Mouse (Mus musculus): Measurements from ENCODE around the gene Aspdh. TPM values are rescaled to one million over a fixed set of nuclear protein-coding genes. Genes with fewer than 3 reads are reported as not detected.

The Aspdh gene
- polyA plus RNA-seq, 1 experiment from 2014 or later = 3.9 TPM

DNA sequence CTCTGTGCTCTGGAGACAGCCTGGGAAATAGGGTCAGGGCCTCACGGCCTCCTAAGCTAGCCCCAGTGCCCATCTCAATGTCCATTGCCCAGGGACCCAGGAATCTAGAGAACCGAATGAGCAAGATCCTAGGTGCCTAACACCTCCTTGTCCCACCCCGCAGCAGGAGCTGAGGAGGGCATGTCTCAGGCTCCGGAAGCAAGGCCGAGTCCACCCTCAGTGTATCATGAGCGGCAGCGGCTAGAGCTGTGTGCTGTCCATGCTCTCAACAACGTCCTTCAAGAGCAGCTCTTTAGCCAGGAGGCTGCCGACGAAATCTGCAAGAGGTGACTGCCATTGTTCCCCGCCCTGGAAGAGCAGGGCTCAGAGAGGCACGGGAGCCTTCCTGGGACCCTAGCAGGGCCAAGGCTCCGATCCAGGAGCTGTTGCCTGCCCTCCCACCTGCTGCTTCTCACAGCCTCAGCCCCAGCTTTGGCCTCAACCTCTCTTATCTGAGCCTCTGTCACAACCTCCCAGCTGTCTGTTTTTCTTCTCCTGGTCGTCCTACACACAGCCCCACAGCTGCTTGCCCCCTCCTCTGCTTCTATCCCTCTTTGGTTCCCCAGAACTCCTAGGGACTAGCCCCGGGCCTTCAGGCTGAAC is 3.6 kb downstream of the Aspdh start:
- Histone ChIP-seq H3K4me2 (ENCODE audit: low read length) (peak overlapping the region; percentile 62), H3K9me3 (replicated peaks; ENCODE audit: control insufficient read depth, low read length, poor library complexity, severe bottlenecking) (no peaks in the 10 kb centered on the region), H3K27me3 (ENCODE audit: control insufficient read depth, insufficient read depth, low read depth, low read length) (no peaks in the 10 kb centered on the region), H3K36me3 (ENCODE audit: control insufficient read depth, insufficient read depth, low read length) (peaks cover 3% of the 10 kb centered on the region), H3K4me3 (ENCODE audit: low read depth, low read length) (peak overlapping the region; percentile 56), H3K4me1 (ENCODE audit: control insufficient read depth, insufficient read depth, low read length) (peaks cover 43% of the 10 kb centered on the region), H3K9ac (ENCODE audit: low read depth, low read length) (peak overlapping the region; percentile 76), H3K27ac (ENCODE audit: low read length) (peak overlapping the region; percentile 94)
- 43% methylated on average over 15 of the region's 15 CpGs for WGBS
- ATAC-seq = no peak

DNA sequence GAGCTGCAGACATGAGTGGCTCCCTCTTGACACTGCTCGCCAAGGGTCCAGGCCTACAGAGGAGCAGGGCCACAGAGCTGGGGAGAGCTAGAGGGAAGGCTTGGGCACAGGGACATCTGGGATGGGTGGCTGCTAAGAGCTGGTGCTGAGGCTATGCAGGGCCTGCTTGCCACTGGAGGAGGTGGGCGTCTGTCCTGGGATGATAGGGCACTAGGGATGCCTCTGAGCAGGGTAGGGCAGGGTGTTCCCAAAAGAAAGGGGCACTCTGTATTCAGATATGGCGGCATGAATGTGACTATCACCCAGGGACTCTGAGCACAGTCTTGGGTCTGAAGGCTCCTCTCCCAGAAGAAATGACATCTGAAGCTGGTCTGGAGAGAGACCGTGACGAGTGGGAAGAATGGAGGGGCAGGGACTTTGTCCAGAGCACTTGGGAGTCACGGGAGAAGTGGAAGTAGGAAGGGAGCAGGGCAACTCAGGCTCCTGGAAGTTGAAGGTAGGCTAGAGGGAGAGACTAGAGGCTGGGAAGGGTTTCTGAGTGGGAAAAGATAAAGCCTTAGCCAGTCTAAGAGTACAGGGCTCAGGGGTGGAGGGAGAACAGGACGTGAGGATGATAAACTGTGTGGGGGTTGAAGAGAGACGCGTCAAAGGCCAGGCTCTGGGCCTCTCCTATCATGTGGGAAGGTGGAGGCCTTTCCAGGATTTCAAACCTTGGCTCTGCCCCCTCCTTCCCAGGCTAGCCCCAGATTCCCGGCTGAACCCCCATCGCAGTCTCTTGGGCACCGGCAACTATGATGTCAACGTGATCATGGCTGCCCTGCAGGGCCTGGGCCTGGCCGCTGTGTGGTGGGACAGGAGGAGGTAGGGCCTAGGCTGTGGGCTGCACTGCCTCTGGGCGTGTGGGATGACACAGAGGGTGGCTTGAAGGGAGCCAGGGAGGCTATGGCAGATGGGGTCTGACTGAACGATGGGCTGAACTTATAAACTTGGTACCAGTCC is 4.8 kb downstream of the Aspdh start:
- Histone ChIP-seq H3K36me3 (ENCODE audit: control insufficient read depth, insufficient read depth, low read length) (no peaks in the 10 kb centered on the region), H3K9me3 (replicated peaks; ENCODE audit: control insufficient read depth, low read length, poor library complexity, severe bottlenecking) (no peaks in the 10 kb centered on the region), H3K27ac (ENCODE audit: low read length) (peak overlapping the region; percentile 94), H3K27me3 (ENCODE audit: control insufficient read depth, insufficient read depth, low read depth, low read length) (no peaks in the 10 kb centered on the region), H3K4me2 (ENCODE audit: low read length) (no peak overlapping the region), H3K4me3 (ENCODE audit: low read depth, low read length) (no peak overlapping the region), H3K9ac (ENCODE audit: low read depth, low read length) (peak overlapping the region; percentile 37), H3K4me1 (ENCODE audit: control insufficient read depth, insufficient read depth, low read length) (peaks cover 39% of the 10 kb centered on the region)
- ATAC-seq = no peak
- WGBS = 92% methylated on average over 14 of the region's 16 CpGs

DNA sequence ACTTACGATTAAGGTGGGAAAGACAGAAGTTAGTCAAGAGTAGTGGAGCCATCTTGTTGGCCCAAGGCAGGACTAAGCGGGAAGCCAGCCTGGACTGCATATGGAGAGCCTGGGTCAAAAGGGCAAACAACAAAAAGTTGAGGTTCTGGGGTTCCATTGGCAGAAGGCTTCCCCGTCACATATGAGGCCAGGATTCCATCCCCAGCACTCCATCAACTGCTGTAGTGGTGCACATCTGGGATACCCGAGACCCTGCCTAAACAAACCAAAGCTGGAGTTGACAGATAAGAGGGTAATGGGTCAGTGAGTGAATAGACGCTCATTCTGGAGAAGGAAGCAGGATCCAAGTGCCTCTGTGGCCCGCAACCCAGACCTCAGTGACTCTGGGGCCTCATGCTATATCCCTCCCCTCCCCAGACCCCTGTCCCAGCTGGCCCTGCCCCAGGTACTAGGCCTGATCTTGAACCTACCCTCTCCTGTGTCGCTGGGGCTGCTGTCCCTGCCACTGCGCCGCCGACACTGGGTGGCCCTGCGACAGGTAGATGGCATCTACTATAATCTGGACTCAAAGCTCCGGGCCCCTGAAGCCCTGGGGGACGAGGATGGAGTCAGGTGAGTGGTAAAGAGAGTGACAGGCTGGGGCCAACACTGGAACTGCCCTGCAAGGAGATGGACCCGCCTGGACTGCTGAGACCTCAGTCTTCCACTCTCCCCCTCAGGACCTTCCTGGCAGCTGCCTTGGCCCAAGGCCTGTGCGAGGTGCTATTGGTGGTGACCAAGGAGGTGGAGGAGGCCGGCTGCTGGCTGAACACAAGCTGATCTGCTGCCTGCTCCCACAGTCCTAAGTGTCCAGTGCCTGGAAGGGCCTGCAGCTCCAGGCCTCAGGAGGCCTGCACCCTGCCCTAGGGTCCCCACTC is 5.8 kb downstream of the Aspdh start:
- Histone ChIP-seq H3K36me3 (ENCODE audit: control insufficient read depth, insufficient read depth, low read length) (no peaks in the 10 kb centered on the region), H3K4me2 (ENCODE audit: low read length) (no peak overlapping the region), H3K9ac (ENCODE audit: low read depth, low read length) (no peak overlapping the region), H3K4me3 (ENCODE audit: low read depth, low read length) (no peak overlapping the region), H3K4me1 (ENCODE audit: control insufficient read depth, insufficient read depth, low read length) (peaks cover 34% of the 10 kb centered on the region), H3K9me3 (replicated peaks; ENCODE audit: control insufficient read depth, low read length, poor library complexity, severe bottlenecking) (no peaks in the 10 kb centered on the region), H3K27ac (ENCODE audit: low read length) (no peak overlapping the region), H3K27me3 (ENCODE audit: control insufficient read depth, insufficient read depth, low read depth, low read length) (no peaks in the 10 kb centered on the region)
- 85% methylated on average over 16 of the region's 16 CpGs for WGBS
- ATAC-seq = no peak

DNA sequence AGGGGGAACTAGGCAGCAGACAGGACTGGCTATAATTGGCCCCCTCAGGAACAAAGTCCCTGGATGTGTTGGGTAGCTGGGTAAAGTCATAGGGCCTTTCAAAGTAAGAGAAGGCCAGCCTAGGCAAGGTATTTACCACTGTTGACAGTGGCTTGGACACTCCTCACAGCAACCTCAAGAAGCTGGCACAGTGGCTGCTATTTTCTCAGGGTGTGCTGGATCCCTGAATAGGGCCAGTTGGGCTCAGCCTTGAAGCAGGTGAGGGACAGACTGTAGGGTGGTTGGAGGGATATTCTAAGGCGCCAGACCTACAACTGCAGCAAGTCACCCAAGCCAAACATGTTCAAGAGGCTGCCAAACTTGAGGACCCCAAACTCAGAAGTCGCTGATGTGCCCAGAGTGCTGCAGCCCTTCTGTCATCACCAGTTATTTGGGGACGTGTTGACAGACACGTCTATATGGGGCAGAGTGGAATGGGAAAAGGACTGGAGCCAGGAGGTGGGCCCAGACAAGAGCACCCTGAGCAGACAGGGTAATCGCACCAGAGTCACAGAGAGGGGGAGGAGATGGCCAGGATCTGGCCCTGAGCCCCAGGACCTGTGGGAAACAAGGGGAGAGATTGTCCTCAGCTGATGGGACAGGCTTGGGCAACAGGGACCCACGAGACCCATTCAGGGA is 6.8 kb downstream of the Aspdh start:
- no peak for ATAC-seq
- H3K4me1 ChIP-seq (ENCODE audit: control insufficient read depth, insufficient read depth, low read length) = peaks cover 29% of the 10 kb centered on the region
- WGBS = 44% methylated on average over 6 of the region's 6 CpGs
- no peak overlapping the region for H3K4me2 ChIP-seq (ENCODE audit: low read length)
- no peaks in the 10 kb centered on the region for H3K36me3 ChIP-seq (ENCODE audit: control insufficient read depth, insufficient read depth, low read length)
- H3K4me3 ChIP-seq (ENCODE audit: low read depth, low read length) = no peak overlapping the region
- no peaks in the 10 kb centered on the region for H3K27me3 ChIP-seq (ENCODE audit: control insufficient read depth, insufficient read depth, low read depth, low read length)
- no peaks in the 10 kb centered on the region for H3K9me3 ChIP-seq (replicated peaks; ENCODE audit: control insufficient read depth, low read length, poor library complexity, severe bottlenecking)
- no peak overlapping the region for H3K9ac ChIP-seq (ENCODE audit: low read depth, low read length)
- no peak overlapping the region for H3K27ac ChIP-seq (ENCODE audit: low read length)

DNA sequence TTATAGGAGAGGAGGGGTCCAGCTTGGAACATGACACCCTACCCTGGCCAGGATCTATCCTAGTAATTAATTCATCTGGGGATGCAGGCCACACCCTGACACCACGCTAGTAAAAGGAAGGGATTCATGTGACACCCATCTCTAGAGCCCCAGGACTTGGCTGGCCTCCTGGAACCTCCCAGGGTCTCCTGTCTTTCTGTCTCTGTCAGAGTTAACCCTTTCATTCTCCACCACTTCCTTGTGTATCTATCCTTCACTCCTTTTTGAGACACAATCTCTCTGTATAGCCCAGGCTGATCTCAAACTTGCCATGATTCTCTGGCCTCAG is 7.3 kb downstream of the Aspdh start:
- no peak overlapping the region for H3K9ac ChIP-seq (ENCODE audit: low read depth, low read length)
- H3K4me3 ChIP-seq (ENCODE audit: low read depth, low read length) = no peak overlapping the region
- H3K4me2 ChIP-seq (ENCODE audit: low read length) = no peak overlapping the region
- 33% methylated on average over 1 of the region's 1 CpGs for WGBS
- no peaks in the 10 kb centered on the region for H3K27me3 ChIP-seq (ENCODE audit: control insufficient read depth, insufficient read depth, low read depth, low read length)
- no peaks in the 10 kb centered on the region for H3K9me3 ChIP-seq (replicated peaks; ENCODE audit: control insufficient read depth, low read length, poor library complexity, severe bottlenecking)
- H3K4me1 ChIP-seq (ENCODE audit: control insufficient read depth, insufficient read depth, low read length) = peaks cover 25% of the 10 kb centered on the region
- no peaks in the 10 kb centered on the region for H3K36me3 ChIP-seq (ENCODE audit: control insufficient read depth, insufficient read depth, low read length)
- no peak for ATAC-seq
- H3K27ac ChIP-seq (ENCODE audit: low read length) = no peak overlapping the region

DNA sequence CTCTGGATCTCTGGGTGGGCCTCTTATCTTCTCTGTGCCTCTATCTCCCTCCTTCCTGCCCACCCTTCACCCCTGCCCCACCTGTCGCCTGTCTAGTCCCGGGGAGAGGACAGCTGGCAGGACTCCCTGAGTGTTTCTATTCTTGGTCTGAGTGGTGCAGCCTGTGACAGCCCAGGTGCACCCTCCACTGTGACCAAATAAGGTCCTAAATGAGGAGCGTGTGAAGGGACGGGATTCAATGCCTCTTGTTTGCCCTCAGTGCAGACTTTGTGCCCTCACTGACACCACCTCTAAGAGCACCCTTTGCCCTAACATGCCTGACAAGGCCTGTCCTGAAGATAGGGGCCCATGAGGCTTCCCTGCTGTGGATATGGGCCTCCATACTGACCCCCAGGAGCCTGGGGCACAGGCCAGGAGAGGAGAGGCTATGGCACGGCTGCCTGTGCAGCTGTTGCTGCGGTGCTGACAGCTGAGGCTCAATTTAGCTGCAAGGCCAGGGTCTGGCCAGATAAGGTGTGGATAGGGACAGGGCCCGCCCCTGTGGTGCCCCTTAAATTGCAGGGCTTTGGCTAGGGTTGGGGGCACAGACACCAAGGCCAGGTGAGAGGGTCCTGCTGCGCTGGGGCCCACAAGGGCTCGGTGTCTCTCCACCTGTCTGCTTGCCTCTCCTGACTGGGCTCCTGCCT is 7.9 kb downstream of the Aspdh start:
- no peaks in the 10 kb centered on the region for H3K36me3 ChIP-seq (ENCODE audit: control insufficient read depth, insufficient read depth, low read length)
- WGBS = 63% methylated on average over 9 of the region's 9 CpGs
- H3K4me1 ChIP-seq (ENCODE audit: control insufficient read depth, insufficient read depth, low read length) = peaks cover 25% of the 10 kb centered on the region
- H3K9ac ChIP-seq (ENCODE audit: low read depth, low read length) = peak overlapping the region; percentile 30; the same call in 1 of the 2 replicates
- no peak overlapping the region for H3K27ac ChIP-seq (ENCODE audit: low read length)
- no peak overlapping the region for H3K4me2 ChIP-seq (ENCODE audit: low read length)
- H3K27me3 ChIP-seq (ENCODE audit: control insufficient read depth, insufficient read depth, low read depth, low read length) = no peaks in the 10 kb centered on the region; the same call in 1 of the 2 replicates
- no peaks in the 10 kb centered on the region for H3K9me3 ChIP-seq (replicated peaks; ENCODE audit: control insufficient read depth, low read length, poor library complexity, severe bottlenecking)
- ATAC-seq = no peak
- no peak overlapping the region for H3K4me3 ChIP-seq (ENCODE audit: low read depth, low read length)

DNA sequence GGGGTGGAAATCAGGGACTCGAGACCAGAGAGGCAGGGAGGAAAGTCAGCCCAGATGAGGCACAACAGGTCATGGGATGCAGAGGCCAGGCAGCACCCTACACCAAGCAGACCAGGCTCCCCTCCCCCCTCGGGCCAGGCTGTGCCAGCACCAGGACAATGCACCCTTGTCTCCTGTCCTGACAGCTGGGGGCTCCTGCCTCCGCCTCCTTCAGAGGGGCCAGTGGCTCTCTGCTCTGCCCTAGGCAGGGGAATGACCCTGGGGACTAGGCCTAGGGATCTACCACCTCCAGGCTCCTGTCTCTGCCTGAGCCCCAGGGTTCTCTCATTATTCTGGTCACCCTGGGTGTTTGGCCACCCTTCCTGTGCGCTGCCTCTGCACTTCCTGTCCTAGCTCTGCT is 9.2 kb downstream of the Aspdh start:
- Histone ChIP-seq H3K4me1 (ENCODE audit: control insufficient read depth, insufficient read depth, low read length) (peaks cover 15% of the 10 kb centered on the region), H3K9me3 (replicated peaks; ENCODE audit: control insufficient read depth, low read length, poor library complexity, severe bottlenecking) (no peaks in the 10 kb centered on the region), H3K27me3 (ENCODE audit: control insufficient read depth, insufficient read depth, low read depth, low read length) (no peaks in the 10 kb centered on the region; the same call in 1 of the 2 replicates), H3K4me3 (ENCODE audit: low read depth, low read length) (no peak overlapping the region), H3K36me3 (ENCODE audit: control insufficient read depth, insufficient read depth, low read length) (no peaks in the 10 kb centered on the region), H3K9ac (ENCODE audit: low read depth, low read length) (no peak overlapping the region), H3K27ac (ENCODE audit: low read length) (peak overlapping the region; percentile 40), H3K4me2 (ENCODE audit: low read length) (no peak overlapping the region)
- ATAC-seq = peak; percentile 56; the same call in 1 of the 2 replicates
- 17% methylated on average over 3 of the region's 4 CpGs for WGBS
